Mouse (Mus musculus): Measurements from ENCODE around the gene B230118H07Rik. TPM values are rescaled to one million over a fixed set of nuclear protein-coding genes. Genes with fewer than 3 reads are reported as not detected.
A peak's percentile ranks its signal among the peaks of the same experiment; 100 is the strongest.

Gene B230118H07Rik
- total RNA-seq, 2 experiments from 2014 or later: 26.3 to 29.4 TPM

GRCm38 (mm10) chr2:101645841-101646240 is 3.5 kb downstream of the B230118H07Rik start:
- DNase-seq (ENCODE audit: low spot score in 2 of 2): no peak
- intact Hi-C loops (cut with DNase I): no loop called here

- intact Hi-C loops (cut with DNase I): no loop called here
- DNase-seq (ENCODE audit: low spot score in 2 of 2): no peak
Observed at GRCm38 (mm10) chr2:101639840-101640350, 9.4 kb downstream of the B230118H07Rik start.

- DNase-seq (ENCODE audit: low spot score in 2 of 2): no peak
- intact Hi-C loops (cut with DNase I): no loop called here
Observed at GRCm38 (mm10) chr2:101638979-101639839, 10.1 kb downstream of the B230118H07Rik start.

- intact Hi-C loops (cut with DNase I): no loop called here
- peak; percentile 86 to 87 for DNase-seq (ENCODE audit: low spot score in 2 of 2)
Observed at GRCm38 (mm10) chr2:101628297-101629236, 20.8 kb downstream of the B230118H07Rik start.

- no peak for DNase-seq (ENCODE audit: low spot score in 2 of 2)
- intact Hi-C loops (cut with DNase I): no loop called here
Observed at GRCm38 (mm10) chr2:101627227-101627626, 22.1 kb downstream of the B230118H07Rik start.

GRCm38 (mm10) chr2:101624526-101624925 is 24.8 kb downstream of the B230118H07Rik start, which contains the start of gene Rag2:
Gene Rag2 (plus strand): TSS chr2:101624718.
- intact Hi-C loops (cut with DNase I): no loop called here
- DNase-seq (ENCODE audit: low spot score in 2 of 2): no peak

- intact Hi-C loops (cut with DNase I): no loop called here
- DNase-seq (ENCODE audit: low spot score in 2 of 2): no peak
Observed at GRCm38 (mm10) chr2:101624011-101624410, 25.3 kb downstream of the B230118H07Rik start.

- intact Hi-C loops (cut with DNase I): no loop called here
Observed at GRCm38 (mm10) chr2:101623042-101623441, 26.3 kb downstream of the B230118H07Rik start.

GRCm38 (mm10) chr2:101621611-101622010 is 27.7 kb downstream of the B230118H07Rik start:
- intact Hi-C loops (cut with DNase I): no loop called here
- DNase-seq (ENCODE audit: low spot score in 2 of 2): no peak

More at GRCm38 (mm10) chr2:101623042-101623441, 26.3 kb downstream of the B230118H07Rik start:
- DNase-seq (ENCODE audit: low spot score in 2 of 2): no peak

- no peak for DNase-seq (ENCODE audit: low spot score in 2 of 2)
- intact Hi-C loops (cut with DNase I): no loop called here
Observed at GRCm38 (mm10) chr2:101620899-101621298, 28.4 kb downstream of the B230118H07Rik start.

- DNase-seq (ENCODE audit: low spot score in 2 of 2): no peak
Observed at GRCm38 (mm10) chr2:101618373-101618772, 31.0 kb downstream of the B230118H07Rik start.

GRCm38 (mm10) chr2:101615464-101616305 is 33.6 kb downstream of the B230118H07Rik start:
- intact Hi-C loops (cut with DNase I): no loop called here
- DNase-seq (ENCODE audit: low spot score in 2 of 2): no peak

More at GRCm38 (mm10) chr2:101618373-101618772, 31.0 kb downstream of the B230118H07Rik start:
- intact Hi-C loops (cut with DNase I): no loop called here

- intact Hi-C loops (cut with DNase I): no loop called here
- DNase-seq (ENCODE audit: low spot score in 2 of 2): no peak
Observed at GRCm38 (mm10) chr2:101610861-101611260, 38.5 kb downstream of the B230118H07Rik start.

- intact Hi-C loops (cut with DNase I): no loop called here
- DNase-seq (ENCODE audit: low spot score in 2 of 2): no peak
Observed at GRCm38 (mm10) chr2:101608232-101608894, 41.0 kb downstream of the B230118H07Rik start.

- intact Hi-C loops (cut with DNase I): no loop called here
- no peak for DNase-seq (ENCODE audit: low spot score in 2 of 2)
Observed at GRCm38 (mm10) chr2:101603099-101603498, 46.2 kb downstream of the B230118H07Rik start.

GRCm38 (mm10) chr2:101600703-101601102 is 48.6 kb downstream of the B230118H07Rik start:
- intact Hi-C loops (cut with DNase I): no loop called here
- peak; percentile 22 to 34 for DNase-seq (ENCODE audit: low spot score in 2 of 2)

GRCm38 (mm10) chr2:101598190-101599181 is 50.8 kb downstream of the B230118H07Rik start:
- DNase-seq (ENCODE audit: low spot score in 2 of 2): peak; percentile 26

More at GRCm38 (mm10) chr2:101598190-101599181, 50.8 kb downstream of the B230118H07Rik start:
- intact Hi-C loops (cut with DNase I): no loop called here
